Mouse (Mus musculus) forebrain, embryonic 13.5 days (tissue): ENCODE measurements around the gene Rfx8. TPM values are rescaled to one million over a fixed set of nuclear protein-coding genes. Genes with fewer than 3 reads are reported as not detected.

Experiments used
- ATAC-seq: fragments of 200-750 bp; cut with Nextera tagmentation; 2 replicates; pipeline ENCODE4 v1.8.0; 2017
- H3K27ac ChIP-seq: fragments of 300-500 bp; sonication (generic); 2 replicates; pipeline ENCODE4 v1.5.1; 2015; ENCODE audit warnings: inconsistent platforms, mild to moderate bottlenecking, moderate library complexity
- H3K27me3 ChIP-seq: fragments of 300-500 bp; sonication (generic); 2 replicates; pipeline ENCODE4 v1.6.1; 2015; ENCODE audit warnings: mild to moderate bottlenecking, inconsistent platforms
- H3K36me3 ChIP-seq: fragments of 300-500 bp; sonication (generic); 2 replicates; pipeline ENCODE4 v1.6.1; 2015; ENCODE audit warnings: mild to moderate bottlenecking, inconsistent platforms; ENCODE audit not compliant: poor library complexity, severe bottlenecking
- H3K4me1 ChIP-seq: fragments of 300-500 bp; sonication (generic); 2 replicates; pipeline ENCODE4 v1.6.1; 2015; ENCODE audit warnings: inconsistent platforms
- H3K4me2 ChIP-seq: fragments of 300-500 bp; sonication (generic); 2 replicates; pipeline ENCODE4 v1.6.1; 2015; ENCODE audit warnings: inconsistent platforms, mild to moderate bottlenecking, moderate library complexity
- H3K4me3 ChIP-seq: fragments of 300-500 bp; sonication (generic); 2 replicates; pipeline ENCODE4 v1.5.1; 2015; ENCODE audit warnings: mild to moderate bottlenecking, inconsistent platforms
- H3K9ac ChIP-seq: fragments of 300-500 bp; sonication (generic); 2 replicates; pipeline ENCODE4 v1.6.1; 2015; ENCODE audit warnings: mild to moderate bottlenecking, inconsistent platforms
- H3K9me3 ChIP-seq: fragments of 300-500 bp; sonication (generic); replicated peaks from 2 replicates; pipeline ENCODE4 v1.6.1; 2016; ENCODE audit warnings: inconsistent platforms
- WGBS: fragments of 180-500 bp; shearing (Covaris S2); methylation state at CpG from one replicate; pipeline ENCODE4 v1.1.7; 2015; 5-methylcytosine and 5-hydroxymethylcytosine counted together
- polyA plus RNA-seq: library from polyadenylated mRNA; unstranded; fragments of >200 nt; fragmentation: Nextera tagmentation; extraction: Ambion mirVana; gene quantifications from 2 replicates; pipeline ENCODE4 v1.2.1, GENCODE M21; 2015

Rfx8 gene
- 0.18 and 0.20 TPM in 2 replicates for polyA plus RNA-seq

GRCm38 (mm10) chr1:39720632-39721350 lies at the start of gene Rfx8:
Rfx8 (minus strand) TSS chr1:39720997.
- Histone ChIP-seq H3K27me3 (0 out of 2 replicates have a peak, but pooled peaks cover 9% of the 10 kb centered on the region), H3K4me1 (peaks cover 22% of the 10 kb centered on the region), H3K27ac (peak within 1 kb of the TSS; percentile 31; the same call in 1 of the 2 replicates), H3K4me3 (peak within 1 kb of the TSS; percentile 51), H3K9ac (peak within 1 kb of the TSS; percentile 72), H3K9me3 (no peaks in the 10 kb centered on the region), H3K4me2 (peak within 1 kb of the TSS; percentile 91), H3K36me3 (no peaks in the 10 kb centered on the region)
- WGBS: 2% methylated on average over 35 of the region's 42 CpGs
- peak; percentile 78 for ATAC-seq

- ATAC-seq: no peak
- H3K4me1 ChIP-seq: peaks cover 6% of the 10 kb centered on the region; the same call in 1 of the 2 replicates
- H3K27me3 ChIP-seq: no peaks in the 10 kb centered on the region
- no peaks in the 10 kb centered on the region for H3K36me3 ChIP-seq
- H3K9me3 ChIP-seq: no peaks in the 10 kb centered on the region
- 81% methylated on average over 5 of the region's 5 CpGs for WGBS
- no peak overlapping the region for H3K9ac ChIP-seq
- H3K4me2 ChIP-seq: no peak overlapping the region
- H3K4me3 ChIP-seq: no peak overlapping the region
- H3K27ac ChIP-seq: no peak overlapping the region
Measured at GRCm38 (mm10) chr1:39770436-39770835, 49.6 kb upstream of the Rfx8 start.

- Histone ChIP-seq H3K9me3 (no peaks in the 10 kb centered on the region), H3K4me2 (no peak overlapping the region), H3K9ac (no peak overlapping the region), H3K27me3 (no peaks in the 10 kb centered on the region), H3K27ac (no peak overlapping the region), H3K4me1 (peaks cover 6% of the 10 kb centered on the region; the same call in 1 of the 2 replicates), H3K36me3 (no peaks in the 10 kb centered on the region), H3K4me3 (no peak overlapping the region)
- 88% methylated on average over 3 of the region's 3 CpGs for WGBS
- no peak for ATAC-seq
Measured at GRCm38 (mm10) chr1:39768017-39768416, 47.2 kb upstream of the Rfx8 start.

GRCm38 (mm10) chr1:39765854-39766493 lies 45.2 kb upstream of the Rfx8 start:
- Histone ChIP-seq H3K4me1 (peaks cover 16% of the 10 kb centered on the region), H3K4me2 (no peak overlapping the region), H3K27ac (no peak overlapping the region), H3K27me3 (0 out of 2 replicates have a peak, but pooled peaks cover 6% of the 10 kb centered on the region), H3K9ac (no peak overlapping the region), H3K9me3 (no peaks in the 10 kb centered on the region), H3K36me3 (no peaks in the 10 kb centered on the region), H3K4me3 (no peak overlapping the region)
- 88% methylated on average over 7 of the region's 7 CpGs for WGBS
- ATAC-seq: no peak

- no peaks in the 10 kb centered on the region for H3K9me3 ChIP-seq
- peak overlapping the region; percentile 9; the same call in 1 of the 2 replicates for H3K4me3 ChIP-seq
- H3K36me3 ChIP-seq: no peaks in the 10 kb centered on the region
- WGBS: under 1% methylated on average over 10 of the region's 10 CpGs
- peak; percentile 66; the same call in 1 of the 2 replicates for ATAC-seq
- peaks cover 17% of the 10 kb centered on the region for H3K4me1 ChIP-seq
- H3K27me3 ChIP-seq: 0 out of 2 replicates have a peak, but pooled peaks cover 6% of the 10 kb centered on the region
- no peak overlapping the region for H3K9ac ChIP-seq
- H3K27ac ChIP-seq: peak overlapping the region; percentile 37; the same call in 1 of the 2 replicates
- peak overlapping the region; percentile 51 for H3K4me2 ChIP-seq
Measured at GRCm38 (mm10) chr1:39762025-39762370, 41.2 kb upstream of the Rfx8 start.

- Histone ChIP-seq H3K36me3 (no peaks in the 10 kb centered on the region), H3K27ac (peak overlapping the region; percentile 37), H3K4me3 (peak overlapping the region; percentile 9; the same call in 1 of the 2 replicates), H3K9ac (no peak overlapping the region), H3K4me1 (peaks cover 17% of the 10 kb centered on the region), H3K27me3 (0 out of 2 replicates have a peak, but pooled peaks cover 6% of the 10 kb centered on the region), H3K9me3 (no peaks in the 10 kb centered on the region), H3K4me2 (peak overlapping the region; percentile 51)
- 6% methylated on average over 22 of the region's 22 CpGs for WGBS
- peak; percentile 56 for ATAC-seq
Measured at GRCm38 (mm10) chr1:39761211-39762024, 40.6 kb upstream of the Rfx8 start.

- no peak overlapping the region for H3K4me2 ChIP-seq
- H3K4me1 ChIP-seq: peaks cover 17% of the 10 kb centered on the region
- no peak overlapping the region for H3K9ac ChIP-seq
- H3K36me3 ChIP-seq: no peaks in the 10 kb centered on the region
- H3K9me3 ChIP-seq: no peaks in the 10 kb centered on the region
- H3K27me3 ChIP-seq: 0 out of 2 replicates have a peak, but pooled peaks cover 6% of the 10 kb centered on the region
- WGBS: 78% methylated on average over 6 of the region's 6 CpGs
- H3K27ac ChIP-seq: no peak overlapping the region
- no peak overlapping the region for H3K4me3 ChIP-seq
- ATAC-seq: no peak
Measured at GRCm38 (mm10) chr1:39760181-39760715, 39.5 kb upstream of the Rfx8 start.

GRCm38 (mm10) chr1:39759231-39760175 lies 38.7 kb upstream of the Rfx8 start:
- no peak overlapping the region for H3K27ac ChIP-seq
- peaks cover 17% of the 10 kb centered on the region for H3K4me1 ChIP-seq
- H3K9me3 ChIP-seq: no peaks in the 10 kb centered on the region
- no peak overlapping the region for H3K9ac ChIP-seq
- H3K4me2 ChIP-seq: no peak overlapping the region
- no peak for ATAC-seq
- 61% methylated on average over 9 of the region's 9 CpGs for WGBS
- H3K27me3 ChIP-seq: 0 out of 2 replicates have a peak, but pooled peaks cover 6% of the 10 kb centered on the region
- no peak overlapping the region for H3K4me3 ChIP-seq
- H3K36me3 ChIP-seq: no peaks in the 10 kb centered on the region

GRCm38 (mm10) chr1:39758244-39758643 lies 37.4 kb upstream of the Rfx8 start:
- no peak for ATAC-seq

GRCm38 (mm10) chr1:39756952-39757351 lies 36.2 kb upstream of the Rfx8 start:
- no peak overlapping the region for H3K27ac ChIP-seq
- WGBS: 85% methylated on average over 11 of the region's 11 CpGs
- no peaks in the 10 kb centered on the region for H3K27me3 ChIP-seq
- no peak overlapping the region for H3K9ac ChIP-seq
- H3K4me2 ChIP-seq: no peak overlapping the region
- H3K4me3 ChIP-seq: no peak overlapping the region
- H3K9me3 ChIP-seq: no peaks in the 10 kb centered on the region
- no peaks in the 10 kb centered on the region for H3K36me3 ChIP-seq
- no peak for ATAC-seq
- H3K4me1 ChIP-seq: peaks cover 10% of the 10 kb centered on the region

More at GRCm38 (mm10) chr1:39758244-39758643, 37.4 kb upstream of the Rfx8 start:
- 79% methylated on average over 9 of the region's 9 CpGs for WGBS
- H3K9me3 ChIP-seq: no peaks in the 10 kb centered on the region
- H3K9ac ChIP-seq: no peak overlapping the region
- peaks cover 17% of the 10 kb centered on the region for H3K4me1 ChIP-seq
- no peak overlapping the region for H3K4me2 ChIP-seq
- H3K27ac ChIP-seq: no peak overlapping the region
- H3K27me3 ChIP-seq: 0 out of 2 replicates have a peak, but pooled peaks cover 6% of the 10 kb centered on the region
- H3K36me3 ChIP-seq: no peaks in the 10 kb centered on the region
- no peak overlapping the region for H3K4me3 ChIP-seq
